Mouse (Mus musculus) hindbrain, embryonic 16.5 days (tissue): Measurements from ENCODE around the gene Mdc1. TPM values are rescaled to one million over a fixed set of nuclear protein-coding genes. Genes with fewer than 3 reads are reported as not detected.

ENCODE experiments used
- ATAC-seq: fragments of 200-750 bp; cut with Nextera tagmentation; 2 replicates; pipeline ENCODE4 v1.8.0; 2017; ENCODE audit warnings: moderate TSS enrichment, moderate library complexity
- H3K27ac ChIP-seq: fragments of 300-500 bp; sonication (generic); 2 replicates; pipeline ENCODE4 v1.5.1; 2014; ENCODE audit warnings: low read depth, mild to moderate bottlenecking, control low read depth, low read length, moderate library complexity
- H3K27me3 ChIP-seq: fragments of 300-500 bp; sonication (generic); replicated peaks from 2 replicates; pipeline ENCODE4 v1.6.1; 2014; ENCODE audit warnings: low read length; ENCODE audit not compliant: control insufficient read depth, insufficient read depth
- H3K36me3 ChIP-seq: fragments of 300-500 bp; sonication (generic); 2 replicates; pipeline ENCODE4 v1.6.1; 2014; ENCODE audit warnings: mild to moderate bottlenecking, low read length, moderate library complexity, mixed read lengths; ENCODE audit not compliant: control insufficient read depth, insufficient read depth
- H3K4me1 ChIP-seq: fragments of 300-500 bp; sonication (generic); 2 replicates; pipeline ENCODE4 v1.6.1; 2014; ENCODE audit warnings: low read depth, low read length; ENCODE audit not compliant: control insufficient read depth, insufficient read depth
- H3K4me2 ChIP-seq: fragments of 300-500 bp; sonication (generic); 2 replicates; pipeline ENCODE4 v1.6.1; 2014; ENCODE audit warnings: mild to moderate bottlenecking, low read length, control low read depth, moderate library complexity
- H3K4me3 ChIP-seq: fragments of 300-500 bp; sonication (generic); 2 replicates; pipeline ENCODE4 v1.5.1; 2014; ENCODE audit warnings: mild to moderate bottlenecking, low read length, control low read depth, moderate library complexity
- H3K9ac ChIP-seq: fragments of 300-500 bp; sonication (generic); 2 replicates; pipeline ENCODE4 v1.6.1; 2014; ENCODE audit warnings: low read depth, mild to moderate bottlenecking, control low read depth, low read length, moderate library complexity
- H3K9me3 ChIP-seq: fragments of 300-500 bp; sonication (generic); 2 replicates; pipeline ENCODE4 v1.6.1; 2014; ENCODE audit warnings: mild to moderate bottlenecking, low read length, moderate library complexity; ENCODE audit not compliant: control insufficient read depth
- WGBS: fragments of 180-500 bp; shearing (Covaris S2); extraction: QIAGEN DNeasy Blood & Tissue Kit; methylation state at CpG from one replicate; pipeline ENCODE4 v1.1.7; 2014; 5-methylcytosine and 5-hydroxymethylcytosine counted together
- polyA plus RNA-seq: library from polyadenylated mRNA; unstranded; fragments of >200 nt; fragmentation: Nextera tagmentation; extraction: Ambion mirVana; gene quantifications from 2 replicates; pipeline ENCODE4 v1.2.1, GENCODE M21; 2015

The Mdc1 gene
- 9.3 and 11.2 TPM in 2 replicates for polyA plus RNA-seq

DNA sequence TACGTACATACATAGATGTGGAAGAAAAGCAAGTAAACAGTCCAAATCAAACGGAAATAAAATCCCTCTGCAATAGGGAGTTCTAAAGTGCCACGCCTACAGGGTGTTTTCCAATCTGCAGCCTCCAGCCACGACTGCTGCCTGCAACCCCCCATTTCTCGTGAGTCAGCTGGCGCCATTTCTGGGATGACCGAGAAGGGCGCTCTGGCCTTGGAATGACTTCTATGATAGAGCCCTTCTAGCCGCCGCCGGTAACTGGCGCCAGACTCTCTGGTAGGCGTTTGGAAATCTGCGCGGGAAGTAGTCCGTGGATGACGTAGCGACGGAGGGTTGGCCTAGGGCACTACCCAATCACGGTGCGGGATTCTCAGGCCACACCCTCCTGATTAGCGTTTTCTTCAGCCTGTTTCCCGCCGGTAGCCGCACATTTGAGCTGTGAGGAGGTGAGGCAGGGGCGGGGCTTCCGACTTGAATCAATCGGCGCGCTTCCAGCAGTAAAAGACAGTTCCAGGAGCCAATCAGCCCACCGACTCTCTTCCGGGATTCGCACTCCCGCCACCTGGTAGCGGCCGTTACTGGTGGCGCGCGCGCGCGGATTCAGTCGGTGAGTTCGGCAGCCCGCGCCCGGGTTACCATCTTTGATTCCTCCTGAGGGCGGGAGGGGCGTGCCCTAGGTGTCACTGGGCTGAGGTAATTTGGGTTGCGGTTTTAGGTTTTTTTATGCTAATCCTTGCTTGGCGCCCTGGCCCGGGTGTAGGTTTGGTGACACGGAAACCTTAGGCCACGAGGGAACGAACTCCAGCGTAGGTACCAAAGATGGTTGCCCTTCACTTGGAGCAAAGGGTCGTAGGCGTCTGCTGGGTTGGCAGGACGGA, at the start of gene Mdc1:
Mdc1 (plus strand) TSS at position 440 of the 875 bp plus-strand sequence.
- H3K27ac ChIP-seq, result peak within 1 kb of the TSS; percentile 81
- H3K27me3 ChIP-seq, result no peaks in the 10 kb centered on the region
- no peaks in the 10 kb centered on the region for H3K9me3 ChIP-seq
- WGBS, result under 1% methylated on average over 59 of the region's 59 CpGs
- peak within 1 kb of the TSS; percentile 57 for H3K4me2 ChIP-seq
- peak within 1 kb of the TSS; percentile 62 for H3K4me3 ChIP-seq
- peaks cover 18% of the 10 kb centered on the region for H3K4me1 ChIP-seq
- peak within 1 kb of the TSS; percentile 64 for H3K9ac ChIP-seq
- peak; percentile 92 for ATAC-seq
- peaks cover 6% of the 10 kb centered on the region for H3K36me3 ChIP-seq

- Histone ChIP-seq H3K27me3 (no peaks in the 10 kb centered on the region), H3K9me3 (no peaks in the 10 kb centered on the region), H3K27ac (no peak overlapping the region), H3K4me2 (no peak overlapping the region), H3K36me3 (no peaks in the 10 kb centered on the region), H3K4me3 (no peak overlapping the region), H3K4me1 (no peaks in the 10 kb centered on the region), H3K9ac (no peak overlapping the region)
- ATAC-seq, result no peak
- 89% methylated on average over 2 of the region's 2 CpGs for WGBS
These were observed 48.5 kb upstream of the Mdc1 start for GRCm38 (mm10) chr17:35792837-35793236.

DNA sequence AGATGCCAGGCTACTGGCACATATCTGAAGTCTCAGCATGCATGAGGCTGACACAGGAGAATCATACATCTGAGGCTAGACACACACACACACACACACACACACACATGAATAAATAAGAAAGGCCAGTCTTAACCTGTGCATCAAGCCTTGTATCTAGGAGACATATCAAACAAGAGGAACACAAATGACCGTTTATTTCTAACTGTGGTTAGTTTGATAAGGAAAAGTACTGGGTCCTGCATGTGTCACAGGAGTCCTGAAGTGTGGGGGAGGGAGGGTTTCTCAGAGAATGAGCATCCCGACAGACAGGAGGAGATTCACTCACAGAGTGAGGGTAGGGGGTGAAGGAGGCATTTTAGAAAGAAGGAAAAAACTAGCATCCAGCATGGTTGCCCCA, 46.2 kb upstream of the Mdc1 start:
- H3K9ac ChIP-seq, result no peak overlapping the region
- H3K27me3 ChIP-seq, result no peaks in the 10 kb centered on the region
- H3K9me3 ChIP-seq, result 0 out of 2 replicates have a peak, but pooled peaks cover 2% of the 10 kb centered on the region
- H3K36me3 ChIP-seq, result no peaks in the 10 kb centered on the region
- H3K4me1 ChIP-seq, result no peaks in the 10 kb centered on the region
- no peak overlapping the region for H3K4me3 ChIP-seq
- ATAC-seq, result no peak
- H3K4me2 ChIP-seq, result no peak overlapping the region
- no peak overlapping the region for H3K27ac ChIP-seq
- 60% methylated on average over 2 of the region's 2 CpGs for WGBS

DNA sequence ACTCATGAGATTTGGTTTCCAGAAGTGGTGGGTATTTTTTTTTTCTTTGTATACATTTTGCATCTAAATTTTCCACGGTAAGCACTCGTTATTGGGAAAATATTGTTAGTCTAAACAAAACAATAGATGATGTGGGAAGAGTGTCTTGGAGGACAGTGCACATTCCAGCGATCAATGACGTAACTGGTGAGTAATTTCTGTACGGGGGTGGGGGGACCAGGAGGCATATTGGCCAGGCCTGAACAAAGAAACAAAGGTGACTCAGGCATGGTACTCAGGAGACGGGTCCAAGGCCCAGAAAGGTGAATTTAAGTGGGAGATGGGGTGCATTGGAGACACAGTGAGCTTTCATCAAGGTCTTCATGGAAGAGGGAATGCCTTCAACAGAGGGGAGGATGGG, 45.7 kb upstream of the Mdc1 start:
- Histone ChIP-seq H3K27me3 (no peaks in the 10 kb centered on the region), H3K4me3 (no peak overlapping the region), H3K36me3 (no peaks in the 10 kb centered on the region), H3K9ac (no peak overlapping the region), H3K4me2 (no peak overlapping the region), H3K4me1 (no peaks in the 10 kb centered on the region), H3K9me3 (0 out of 2 replicates have a peak, but pooled peaks cover 2% of the 10 kb centered on the region), H3K27ac (no peak overlapping the region)
- ATAC-seq, result no peak
- 82% methylated on average over 6 of the region's 6 CpGs for WGBS

- no peaks in the 10 kb centered on the region for H3K36me3 ChIP-seq
- H3K4me1 ChIP-seq, result no peaks in the 10 kb centered on the region
- no peak for ATAC-seq
- H3K27ac ChIP-seq, result no peak overlapping the region
- H3K9me3 ChIP-seq, result 0 out of 2 replicates have a peak, but pooled peaks cover 2% of the 10 kb centered on the region
- no peaks in the 10 kb centered on the region for H3K27me3 ChIP-seq
- no peak overlapping the region for H3K4me2 ChIP-seq
- H3K9ac ChIP-seq, result no peak overlapping the region
- no peak overlapping the region for H3K4me3 ChIP-seq
- WGBS, result 79% methylated on average over 5 of the region's 5 CpGs
These were observed 44.5 kb upstream of the Mdc1 start for GRCm38 (mm10) chr17:35796835-35797234.

- Histone ChIP-seq H3K27ac (no peak overlapping the region), H3K4me2 (no peak overlapping the region), H3K27me3 (no peaks in the 10 kb centered on the region), H3K9ac (no peak overlapping the region), H3K4me3 (no peak overlapping the region), H3K36me3 (no peaks in the 10 kb centered on the region), H3K9me3 (0 out of 2 replicates have a peak, but pooled peaks cover 2% of the 10 kb centered on the region), H3K4me1 (no peaks in the 10 kb centered on the region)
- 80% methylated on average over 2 of the region's 2 CpGs for WGBS
- no peak for ATAC-seq
These were observed 40.4 kb upstream of the Mdc1 start for GRCm38 (mm10) chr17:35800905-35801304.

GRCm38 (mm10) chr17:35803020-35803419, 38.3 kb upstream of the Mdc1 start:
- Histone ChIP-seq H3K27me3 (no peaks in the 10 kb centered on the region), H3K4me1 (no peaks in the 10 kb centered on the region), H3K9me3 (0 out of 2 replicates have a peak, but pooled peaks cover 2% of the 10 kb centered on the region), H3K9ac (no peak overlapping the region), H3K36me3 (no peaks in the 10 kb centered on the region), H3K4me2 (no peak overlapping the region), H3K27ac (no peak overlapping the region), H3K4me3 (no peak overlapping the region)
- 54% methylated on average over 6 of the region's 6 CpGs for WGBS
- ATAC-seq, result no peak

DNA sequence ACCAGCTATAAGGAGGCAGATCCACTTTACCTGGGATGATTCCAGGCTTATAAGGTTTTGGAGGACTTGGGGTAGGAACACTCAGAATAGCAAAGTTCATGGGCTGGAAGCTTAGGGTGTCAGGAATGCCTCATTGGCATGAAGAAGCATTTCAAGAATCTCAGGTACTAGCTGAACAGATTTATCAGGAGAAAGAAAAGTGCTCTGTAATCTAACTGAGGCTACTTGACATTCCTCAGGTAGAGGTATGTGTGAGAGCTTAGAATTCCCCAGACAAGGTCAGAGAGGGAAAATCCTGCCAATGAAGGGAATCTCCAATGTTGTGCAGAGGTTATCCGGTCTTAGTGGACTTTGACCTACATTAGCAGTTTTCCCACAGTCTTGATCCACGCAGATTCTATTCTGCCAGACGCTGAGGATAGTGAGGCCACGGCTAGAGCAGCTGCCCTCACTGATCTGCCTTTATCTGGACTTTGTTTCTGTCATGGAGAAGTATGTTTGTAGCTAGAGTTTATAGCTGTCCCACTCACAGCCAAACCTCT, 37.4 kb upstream of the Mdc1 start:
- no peaks in the 10 kb centered on the region for H3K9me3 ChIP-seq
- no peaks in the 10 kb centered on the region for H3K27me3 ChIP-seq
- no peak for ATAC-seq
- no peaks in the 10 kb centered on the region for H3K4me1 ChIP-seq
- no peak overlapping the region for H3K9ac ChIP-seq
- H3K27ac ChIP-seq, result no peak overlapping the region
- H3K36me3 ChIP-seq, result no peaks in the 10 kb centered on the region
- no peak overlapping the region for H3K4me2 ChIP-seq
- H3K4me3 ChIP-seq, result no peak overlapping the region
- WGBS, result 90% methylated on average over 4 of the region's 4 CpGs

- WGBS, result 65% methylated on average over 9 of the region's 9 CpGs
These were observed 33.2 kb upstream of the Mdc1 start for GRCm38 (mm10) chr17:35808073-35808472.

More at GRCm38 (mm10) chr17:35808073-35808472, 33.2 kb upstream of the Mdc1 start:
- no peak overlapping the region for H3K4me2 ChIP-seq
- ATAC-seq, result no peak
- H3K36me3 ChIP-seq, result no peaks in the 10 kb centered on the region
- H3K9ac ChIP-seq, result no peak overlapping the region
- no peaks in the 10 kb centered on the region for H3K9me3 ChIP-seq
- H3K4me1 ChIP-seq, result no peaks in the 10 kb centered on the region
- H3K27me3 ChIP-seq, result no peaks in the 10 kb centered on the region
- no peak overlapping the region for H3K4me3 ChIP-seq
- H3K27ac ChIP-seq, result no peak overlapping the region; the same call in 1 of the 2 replicates
